Mouse (Mus musculus): ENCODE results near the gene Pafah1b3.

- no peak for TF ChIP-seq CTCF (IDR thresholded peaks at IDR 0.05; ENCODE audit: insufficient read depth, low read length)
- TF ChIP-seq POLR2A (IDR thresholded peaks at IDR 0.05; ENCODE audit: borderline replicate concordance, extremely low read depth, low read depth, low read length): no peak
Observed at GRCm38 (mm10) chr7:25305956-25306613, 8.3 kb upstream of the Pafah1b3 start, which contains the start of gene Tmem145.
